Mouse (Mus musculus) myocyte (in vitro differentiated cells): ENCODE data around the gene Gng2. TPM values are rescaled to one million over a fixed set of nuclear protein-coding genes. Genes with fewer than 3 reads are reported as not detected.

Experiments
- H3K27me3 ChIP-seq: one replicate; pipeline ENCODE4 v1.6.1; 2011; ENCODE audit not compliant: control insufficient read depth, insufficient read depth, insufficient read length
- H3K36me3 ChIP-seq: one replicate; pipeline ENCODE4 v1.6.1; 2011; ENCODE audit not compliant: control insufficient read depth, insufficient read depth
- H3K4me2 ChIP-seq: one replicate; pipeline ENCODE4 v1.6.1; 2011; ENCODE audit warnings: low read depth, control low read depth
- H3K4me3 ChIP-seq: one replicate; pipeline ENCODE4 v1.5.1; 2011; ENCODE audit warnings: mild to moderate bottlenecking, control low read depth, moderate library complexity
- H3K79me2 ChIP-seq: one replicate; pipeline ENCODE4 v1.6.1; 2011; ENCODE audit not compliant: control insufficient read depth, insufficient read depth
- H3ac ChIP-seq: one replicate; pipeline ENCODE4 v1.6.1; 2011; ENCODE audit not compliant: control insufficient read depth, insufficient read length
- CEBPB ChIP-seq: IDR thresholded peaks from 2 replicates; pipeline ENCODE4 v1.6.1; 2011; ENCODE audit warnings: mild to moderate bottlenecking, moderate library complexity; ENCODE audit not compliant: poor library complexity, insufficient read depth, severe bottlenecking
- E2F4 ChIP-seq: IDR thresholded peaks from one replicate; pipeline ENCODE4 v1.6.1; 2011; ENCODE audit warnings: mild to moderate bottlenecking, control low read depth, moderate library complexity; ENCODE audit not compliant: insufficient read depth
- MAX ChIP-seq: IDR thresholded peaks from one replicate; pipeline ENCODE4 v1.6.1; 2011; ENCODE audit warnings: low read depth, mild to moderate bottlenecking, control low read depth
- MYOD1 ChIP-seq, 3 experiments: IDR thresholded peaks; one replicate each; pipeline ENCODE4 v1.6.1; 2011; ENCODE audit warnings: control low read depth in 2 of 3, low read depth in 2 of 3, mild to moderate bottlenecking in 2 of 3, moderate library complexity in 1 of 3; ENCODE audit not compliant: insufficient read length in 2 of 3, control insufficient read depth in 1 of 3
- MYOG ChIP-seq, 3 experiments: IDR thresholded peaks; one replicate each; pipeline ENCODE4 v1.6.1; 2011; ENCODE audit warnings: control low read depth in 2 of 3, low read depth in 2 of 3, mild to moderate bottlenecking in 2 of 3; ENCODE audit not compliant: insufficient read length in 2 of 3, control insufficient read depth in 1 of 3, insufficient read depth in 1 of 3
- POLR2A ChIP-seq: IDR thresholded peaks from one replicate; pipeline ENCODE4 v1.6.1; 2011; ENCODE audit warnings: low read depth, mild to moderate bottlenecking, control low read depth, moderate library complexity; ENCODE audit not compliant: insufficient read length
- POLR2AphosphoS2 ChIP-seq: IDR thresholded peaks from one replicate; pipeline ENCODE4 v1.6.1; 2011; ENCODE audit warnings: low read depth, control low read depth; ENCODE audit not compliant: insufficient read length
- REST ChIP-seq: IDR thresholded peaks from one replicate; pipeline ENCODE4 v1.6.1; 2011; ENCODE audit warnings: mild to moderate bottlenecking, control low read depth, moderate library complexity; ENCODE audit not compliant: insufficient read depth, insufficient read length
- SRF ChIP-seq: IDR thresholded peaks from one replicate; pipeline ENCODE4 v1.6.1; 2011; ENCODE audit warnings: low read depth; ENCODE audit not compliant: control insufficient read depth, insufficient read length
- TCF12 ChIP-seq: IDR thresholded peaks from one replicate; pipeline ENCODE4 v1.6.1; 2011; ENCODE audit warnings: mild to moderate bottlenecking, control low read depth; ENCODE audit not compliant: poor library complexity, insufficient read depth, severe bottlenecking
- TCF3 ChIP-seq: IDR thresholded peaks from one replicate; pipeline ENCODE4 v1.6.1; 2011; ENCODE audit warnings: low read depth, control low read depth; ENCODE audit not compliant: insufficient read length
- USF1 ChIP-seq: IDR thresholded peaks from one replicate; pipeline ENCODE4 v1.6.1; 2011; ENCODE audit warnings: low read depth, mild to moderate bottlenecking, control low read depth, moderate library complexity
- polyA plus RNA-seq: library from polyadenylated mRNA; unstranded; fragments of >200 nt; fragmentation: generic; extraction: Trizol; gene quantifications from one replicate; pipeline ENCODE4 v1.2.1, GENCODE M21; 2012; ENCODE audit warnings: missing spikeins

The Gng2 gene
- polyA plus RNA-seq, 1 experiment: 5.0 TPM

DNA sequence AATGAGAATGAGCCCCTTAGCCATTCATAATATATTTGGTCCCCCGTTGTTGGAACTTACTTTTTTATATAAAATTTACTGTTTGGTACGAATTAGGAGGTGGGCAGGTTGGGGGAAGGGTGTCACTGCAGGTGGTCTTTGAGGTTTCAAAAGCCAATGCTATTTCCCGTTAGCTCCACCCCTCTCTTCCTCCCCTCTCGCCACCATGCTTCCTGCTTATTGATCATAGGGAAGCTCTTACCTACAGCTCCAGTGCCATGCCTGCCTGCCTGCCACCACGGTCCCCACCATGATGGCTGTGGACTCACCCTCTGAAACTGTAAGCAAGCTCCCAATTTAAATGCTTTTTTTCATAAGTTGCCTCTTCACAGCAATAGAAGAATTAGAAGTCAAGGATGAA lies 16.6 kb upstream of the Gng2 start:
- TF ChIP-seq USF1: no peak
- TF ChIP-seq TCF12: no peak
- TF ChIP-seq TCF3: no peak
- TF ChIP-seq CEBPB: no peak
- TF ChIP-seq MYOG (IDR thresholded peaks at IDR 0.05; ENCODE audit: control insufficient read depth in 1 of 3, insufficient read depth in 1 of 3, insufficient read length in 2 of 3, low read depth in 2 of 3): no peak
- TF ChIP-seq REST: no peak
- TF ChIP-seq MYOD1 (IDR thresholded peaks at IDR 0.05; ENCODE audit: control insufficient read depth in 1 of 3, insufficient read length in 2 of 3, low read depth in 2 of 3): no peak
- no peak for TF ChIP-seq SRF
- TF ChIP-seq POLR2A: no peak
- TF ChIP-seq E2F4: no peak
- Histone ChIP-seq H3K27me3 (peaks cover 10% of the 10 kb centered on the region), H3K79me2 (no peaks in the 10 kb centered on the region)

DNA sequence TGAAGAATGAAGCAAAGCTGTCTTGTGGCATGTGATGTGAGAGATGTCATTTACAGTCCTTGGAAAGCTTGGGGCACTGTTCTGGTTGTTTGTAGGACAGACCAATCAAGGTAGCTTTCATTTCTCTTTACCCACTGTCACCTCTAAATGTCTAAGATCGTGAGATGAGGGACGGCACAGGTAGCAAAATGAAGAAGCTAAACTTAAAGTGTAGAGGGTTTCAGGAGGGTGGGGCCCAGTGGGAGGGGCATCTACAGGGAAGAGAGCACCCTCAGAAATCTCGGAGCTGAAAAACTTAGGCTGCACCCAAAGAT lies 16.1 kb upstream of the Gng2 start:
- H3K79me2 ChIP-seq: no peaks in the 10 kb centered on the region
- H3K4me3 ChIP-seq: no peak overlapping the region

More for the DNA sequence above, 16.6 kb upstream of the Gng2 start:
- no peak overlapping the region for H3K4me3 ChIP-seq
- no peaks in the 10 kb centered on the region for H3K36me3 ChIP-seq
- H3K4me2 ChIP-seq: no peak overlapping the region
- no peak overlapping the region for H3ac ChIP-seq

DNA sequence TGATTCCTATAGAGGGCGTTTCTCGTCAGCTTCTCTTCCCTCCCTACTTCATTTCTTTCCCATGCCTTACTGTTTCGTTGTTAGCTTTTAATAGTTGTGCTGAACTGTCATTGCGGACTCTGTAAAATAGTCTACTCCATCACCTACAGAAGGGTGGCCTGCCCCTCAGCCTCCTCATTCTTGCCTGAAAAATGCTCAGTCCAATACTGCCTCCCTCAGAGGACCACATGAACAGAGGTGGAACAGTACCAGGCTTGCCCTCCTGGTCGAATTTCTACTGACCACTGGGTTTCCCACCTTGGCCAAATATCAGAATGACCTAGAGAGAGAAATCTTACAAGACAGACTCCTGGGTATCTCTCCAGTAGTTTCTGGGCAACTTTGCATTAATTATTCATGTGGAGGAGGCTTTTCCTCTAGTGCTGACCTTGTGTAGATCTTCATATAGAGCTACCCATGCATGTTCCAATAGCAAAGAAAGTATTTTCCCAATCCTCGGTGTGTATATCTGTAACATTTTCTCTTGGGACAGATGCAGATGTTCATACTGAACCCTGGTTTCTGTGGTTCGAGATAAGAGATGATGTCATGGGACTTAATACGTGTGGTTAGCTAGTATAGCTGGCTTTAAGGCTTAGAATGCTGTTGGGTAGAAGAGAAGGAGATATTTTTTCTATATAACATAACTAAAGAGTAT lies 15.6 kb upstream of the Gng2 start:
- no peaks in the 10 kb centered on the region for H3K79me2 ChIP-seq
- no peak overlapping the region for H3ac ChIP-seq
- TF ChIP-seq SRF: no peak
- TF ChIP-seq USF1: no peak
- TF ChIP-seq TCF3: no peak
- TF ChIP-seq POLR2A: no peak
- no peak for TF ChIP-seq MYOG (IDR thresholded peaks at IDR 0.05; ENCODE audit: control insufficient read depth in 1 of 3, insufficient read depth in 1 of 3, insufficient read length in 2 of 3, low read depth in 2 of 3)
- no peak for TF ChIP-seq TCF12
- no peak for TF ChIP-seq REST
- H3K4me3 ChIP-seq: no peak overlapping the region
- H3K4me2 ChIP-seq: no peak overlapping the region
- H3K36me3 ChIP-seq: no peaks in the 10 kb centered on the region
- peaks cover 10% of the 10 kb centered on the region for H3K27me3 ChIP-seq

More for the DNA sequence above, 16.1 kb upstream of the Gng2 start:
- no peak for TF ChIP-seq TCF12
- TF ChIP-seq REST: no peak
- TF ChIP-seq CEBPB: no peak
- no peak for TF ChIP-seq USF1
- TF ChIP-seq MYOG (IDR thresholded peaks at IDR 0.05; ENCODE audit: control insufficient read depth in 1 of 3, insufficient read depth in 1 of 3, insufficient read length in 2 of 3, low read depth in 2 of 3): no peak
- no peak for TF ChIP-seq SRF
- Histone ChIP-seq H3K36me3 (no peaks in the 10 kb centered on the region), H3K27me3 (peaks cover 10% of the 10 kb centered on the region), H3ac (no peak overlapping the region), H3K4me2 (no peak overlapping the region)

DNA sequence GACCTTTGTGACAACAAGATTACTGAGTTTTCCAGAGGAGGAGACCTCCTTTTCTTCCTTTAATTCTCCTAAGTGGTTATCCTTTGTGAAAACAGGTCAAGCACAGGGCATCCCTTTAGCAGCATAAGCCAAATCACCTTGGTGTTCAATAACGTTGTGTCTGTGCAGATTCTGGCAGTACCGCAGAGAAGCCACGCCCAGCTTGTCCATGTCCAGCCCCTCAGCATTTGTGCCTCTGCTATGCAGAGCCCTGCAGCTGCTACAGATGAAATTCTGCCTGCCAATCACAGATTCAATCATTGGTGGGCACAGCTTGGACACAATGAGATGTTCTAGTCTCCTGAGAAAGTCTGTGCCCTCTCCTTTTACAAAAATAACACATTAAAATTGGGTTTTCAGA lies 14.4 kb upstream of the Gng2 start:
- H3ac ChIP-seq: no peak overlapping the region

DNA sequence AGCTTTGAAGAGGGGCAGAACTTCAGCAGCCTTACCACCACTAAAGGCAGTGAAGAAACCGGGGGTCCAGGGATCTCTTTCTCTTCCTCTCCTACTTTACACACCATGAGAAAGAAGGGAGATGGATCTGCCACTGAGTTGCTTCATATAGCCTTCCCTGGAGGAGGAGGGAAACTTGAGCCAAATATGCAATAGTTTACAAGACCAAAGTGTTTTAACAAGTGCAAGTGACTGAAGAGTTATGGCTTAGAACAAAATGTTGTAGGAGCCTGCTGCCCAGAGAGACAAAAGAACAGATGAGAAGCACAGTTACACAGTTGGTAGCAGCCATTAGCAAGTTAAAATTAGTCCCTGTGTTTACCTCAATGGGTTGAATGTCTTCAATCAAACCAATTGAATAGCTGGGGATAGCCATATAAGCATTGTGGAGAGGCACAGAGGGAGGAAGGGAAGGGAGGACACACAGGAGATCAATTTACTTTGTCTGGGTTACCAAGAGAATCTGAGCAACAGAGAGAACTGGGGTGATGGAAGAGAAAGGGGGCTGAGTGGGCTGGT lies 13.1 kb upstream of the Gng2 start:
- H3K4me3 ChIP-seq: no peak overlapping the region
- H3K4me2 ChIP-seq: no peak overlapping the region
- no peak overlapping the region for H3ac ChIP-seq
- no peaks in the 10 kb centered on the region for H3K79me2 ChIP-seq
- no peak for TF ChIP-seq USF1
- no peak for TF ChIP-seq REST
- TF ChIP-seq POLR2AphosphoS2: no peak
- peaks cover 10% of the 10 kb centered on the region for H3K27me3 ChIP-seq
- H3K36me3 ChIP-seq: no peaks in the 10 kb centered on the region

More for the DNA sequence above, 14.4 kb upstream of the Gng2 start:
- no peak for TF ChIP-seq USF1
- no peak for TF ChIP-seq POLR2A
- no peak for TF ChIP-seq MYOG (IDR thresholded peaks at IDR 0.05; ENCODE audit: control insufficient read depth in 1 of 3, insufficient read depth in 1 of 3, insufficient read length in 2 of 3, low read depth in 2 of 3)
- no peak for TF ChIP-seq TCF3
- no peak for TF ChIP-seq REST
- no peak for TF ChIP-seq MYOD1 (IDR thresholded peaks at IDR 0.05; ENCODE audit: control insufficient read depth in 1 of 3, insufficient read length in 2 of 3, low read depth in 2 of 3)
- no peak for TF ChIP-seq E2F4
- TF ChIP-seq MAX: no peak
- no peak for TF ChIP-seq TCF12
- no peak for TF ChIP-seq SRF
- TF ChIP-seq POLR2AphosphoS2: no peak
- TF ChIP-seq CEBPB: no peak
- Histone ChIP-seq H3K27me3 (peaks cover 10% of the 10 kb centered on the region), H3K4me2 (no peak overlapping the region), H3K79me2 (no peaks in the 10 kb centered on the region), H3K36me3 (no peaks in the 10 kb centered on the region), H3K4me3 (no peak overlapping the region)
